In the genomic region with DNA sequence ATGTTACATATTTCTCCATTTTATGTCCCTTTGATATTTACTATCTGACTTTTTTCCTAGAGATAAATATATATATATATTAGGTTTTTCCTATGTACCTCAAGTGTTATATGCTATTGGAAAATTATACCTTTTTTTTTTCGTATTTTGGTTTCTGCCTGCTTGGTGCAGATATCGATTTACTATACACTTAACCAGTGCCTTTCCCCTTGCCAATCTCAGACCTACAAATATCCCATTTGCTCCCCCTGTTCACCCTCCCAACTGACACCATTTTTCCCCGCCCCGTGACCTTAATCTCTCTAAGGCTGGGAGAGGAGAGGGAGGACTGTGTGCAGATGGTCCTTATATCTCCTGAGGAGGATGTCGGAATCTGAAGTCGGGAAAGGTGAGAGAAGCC, we compare ENCODE assay signal across 31 mouse cellular contexts. TPM values are rescaled to one million over a fixed set of nuclear protein-coding genes. Genes with fewer than 3 reads are reported as not detected.
"Had no signal": no experiment of that assay in that cellular context is flagged by ENCODE, and none has a peak within 500 bp of the region (broad histone marks: within the 10 kb centered on the region; RNA-seq: fewer than 3 reads in every experiment).

TSS of gene Cacna1f (plus strand) at position 301 of the 400 bp plus-strand sequence.

- DNase-seq: gastrocnemius, adult 2 months; gastrocnemius, postnatal 14 days; heart, adult 18-20 months; heart, postnatal 10 days; heart, postnatal 4 days; kidney, adult 18-20 months; kidney, adult 8-10 months; kidney, postnatal 10 days; kidney, postnatal 25 days; kidney, postnatal 4 days had no signal

- H3K9ac ChIP-seq: heart, embryonic 12.5 days; hindbrain, embryonic 12.5 days; hindbrain, embryonic 14.5 days; intestine, embryonic 15.5 days; limb, embryonic 12.5 days had no signal

- H3K27ac ChIP-seq: gastrocnemius, adult 2 months; heart, embryonic 10.5 days; hindbrain, embryonic 10.5 days; hindbrain, embryonic 12.5 days; hindbrain, embryonic 14.5 days; intestine, embryonic 15.5 days; left cerebral cortex, adult 2 months; limb, embryonic 10.5 days; limb, embryonic 12.5 days had no signal

- ATAC-seq: forebrain, embryonic 16.5 days; hindbrain, embryonic 16.5 days; inflammation-experienced regulatory T-cells, adult 6 months; intestine, embryonic 15.5 days; intestine, postnatal 0 days had no signal

- H3K27me3 ChIP-seq: hindbrain, embryonic 12.5 days; intestine, embryonic 15.5 days had no signal

- H3K4me1 ChIP-seq: heart, embryonic 10.5 days; limb, embryonic 12.5 days had no signal

- H3K9me3 ChIP-seq: heart, embryonic 10.5 days; heart, embryonic 12.5 days; intestine, embryonic 15.5 days; limb, embryonic 10.5 days; limb, embryonic 12.5 days had no signal

- H3K4me2 ChIP-seq: heart, embryonic 12.5 days; hindbrain, embryonic 12.5 days; hindbrain, embryonic 14.5 days; intestine, embryonic 15.5 days; limb, embryonic 12.5 days had no signal

- H3K4me3 ChIP-seq: heart, embryonic 10.5 days; heart, embryonic 12.5 days; hindbrain, embryonic 10.5 days; hindbrain, embryonic 12.5 days; intestine, embryonic 15.5 days; left cerebral cortex, adult 2 months; limb, embryonic 12.5 days had no signal

- H3K36me3 ChIP-seq: heart, embryonic 10.5 days; heart, embryonic 12.5 days; hindbrain, embryonic 12.5 days; intestine, embryonic 15.5 days; limb, embryonic 12.5 days had no signal

RNA-seq across cellular contexts. Expression of gene Cacna1f, which starts in this region (rescaled TPM):
- total RNA-seq: gastrocnemius, adult 2 months; gastrocnemius, postnatal 14 days; gastrocnemius, postnatal 4 days; heart, adult 18-20 months; heart, adult 8-10 months; heart, postnatal 10 days; heart, postnatal 25 days; heart, postnatal 4 days; layer of hippocampus, postnatal 10 days; layer of hippocampus, postnatal 25 days had no signal
- polyA plus RNA-seq: heart, embryonic 12.5 days; heart, embryonic 14.5 days; heart, embryonic 16.5 days; hindbrain, embryonic 10.5 days; hindbrain, embryonic 14.5 days; inflammation-experienced regulatory T-cells, adult 6 months; intestine, embryonic 15.5 days; intestine, postnatal 0 days; kidney, embryonic 14.5 days; limb, embryonic 10.5 days; limb, embryonic 12.5 days had no signal
